Mouse (Mus musculus) neural tube, embryonic 15.5 days (tissue): ENCODE data around the gene Slx4. TPM values are rescaled to one million over a fixed set of nuclear protein-coding genes. Genes with fewer than 3 reads are reported as not detected.
"Not testable (repeated sequence)": the region's sequence is repeated elsewhere in the genome, so short reads cannot be mapped to it uniquely, and the experiment has no call there.

ENCODE experiments used
- ATAC-seq: fragments of 200-750 bp; cut with Nextera tagmentation; 2 replicates; pipeline ENCODE4 v1.8.0; 2017; ENCODE audit warnings: mild to moderate bottlenecking, moderate TSS enrichment, moderate library complexity; ENCODE audit not compliant: low FRiP score
- H3K27ac ChIP-seq: fragments of 300-500 bp; sonication (generic); replicated peaks from 2 replicates; pipeline ENCODE4 v1.5.1; 2015; ENCODE audit warnings: mild to moderate bottlenecking, inconsistent platforms
- H3K27me3 ChIP-seq: fragments of 300-500 bp; sonication (generic); replicated peaks from 2 replicates; pipeline ENCODE4 v1.6.1; 2015; ENCODE audit warnings: inconsistent platforms
- H3K36me3 ChIP-seq: fragments of 300-500 bp; sonication (generic); 2 replicates; pipeline ENCODE4 v1.6.1; 2015; ENCODE audit warnings: inconsistent platforms
- H3K4me1 ChIP-seq: fragments of 300-500 bp; sonication (generic); 2 replicates; pipeline ENCODE4 v1.6.1; 2015; ENCODE audit warnings: inconsistent platforms
- H3K4me2 ChIP-seq: fragments of 300-500 bp; sonication (generic); 2 replicates; pipeline ENCODE4 v1.6.1; 2015; ENCODE audit warnings: inconsistent platforms, mild to moderate bottlenecking, moderate library complexity
- H3K4me3 ChIP-seq: fragments of 300-500 bp; sonication (generic); replicated peaks from 2 replicates; pipeline ENCODE4 v1.5.1; 2015; ENCODE audit warnings: mild to moderate bottlenecking, inconsistent platforms
- H3K9ac ChIP-seq: fragments of 300-500 bp; sonication (generic); replicated peaks from 2 replicates; pipeline ENCODE4 v1.6.1; 2015; ENCODE audit warnings: mild to moderate bottlenecking, inconsistent platforms
- H3K9me3 ChIP-seq: fragments of 300-500 bp; sonication (generic); replicated peaks from 2 replicates; pipeline ENCODE4 v1.6.1; 2016; ENCODE audit warnings: inconsistent platforms
- WGBS: fragments of 180-500 bp; shearing (Covaris S2); methylation state at CpG from one replicate; pipeline ENCODE4 v1.1.7; 2015; ENCODE audit warnings: mixed read lengths; 5-methylcytosine and 5-hydroxymethylcytosine counted together
- polyA plus RNA-seq: library from polyadenylated mRNA; unstranded; fragments of >200 nt; fragmentation: Nextera tagmentation; extraction: Ambion mirVana; gene quantifications from 2 replicates; pipeline ENCODE4 v1.2.1, GENCODE M21; 2015

The Slx4 gene
- polyA plus RNA-seq, 1 experiment from 2014 or later, result 21.6 TPM

GRCm38 (mm10) chr16:3983146-3983700 lies 20.3 kb downstream of the Slx4 start:
- Histone ChIP-seq H3K36me3 (peaks cover 100% of the 10 kb centered on the region), H3K9ac (no peak overlapping the region), H3K9me3 (no peaks in the 10 kb centered on the region), H3K27me3 (no peaks in the 10 kb centered on the region), H3K4me2 (no peak overlapping the region), H3K27ac (no peak overlapping the region), H3K4me3 (no peak overlapping the region), H3K4me1 (no peaks in the 10 kb centered on the region)
- no peak for ATAC-seq
- 62% methylated on average over 7 of the region's 7 CpGs for WGBS

GRCm38 (mm10) chr16:3982173-3982572 lies 21.4 kb downstream of the Slx4 start:
- peaks cover 96% of the 10 kb centered on the region for H3K36me3 ChIP-seq
- no peaks in the 10 kb centered on the region for H3K9me3 ChIP-seq
- no peaks in the 10 kb centered on the region for H3K4me1 ChIP-seq
- no peak overlapping the region for H3K4me3 ChIP-seq
- 91% methylated on average over 4 of the region's 4 CpGs for WGBS
- H3K27ac ChIP-seq, result no peak overlapping the region
- ATAC-seq, result no peak
- no peak overlapping the region for H3K9ac ChIP-seq
- no peak overlapping the region for H3K4me2 ChIP-seq
- H3K27me3 ChIP-seq, result no peaks in the 10 kb centered on the region

DNA sequence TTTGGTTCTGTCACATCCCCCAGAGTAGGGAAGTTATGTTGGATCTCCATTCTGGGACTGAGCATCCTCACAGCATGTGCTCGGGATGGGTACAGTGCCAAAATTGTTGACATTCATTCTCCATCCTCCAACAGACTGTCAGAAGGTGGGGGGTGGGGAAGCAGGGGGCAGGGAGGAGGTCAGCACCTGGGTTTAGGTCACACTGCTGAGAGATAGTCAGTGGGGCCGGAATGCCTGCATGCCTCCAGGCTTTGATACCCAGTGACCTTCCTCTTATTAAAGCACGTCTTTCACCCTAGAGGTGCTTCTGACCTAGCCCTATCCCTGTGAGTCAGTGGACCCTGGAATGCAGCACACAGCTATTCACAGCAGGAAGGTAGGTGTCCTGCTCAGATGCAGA lies 26.9 kb downstream of the Slx4 start:
- H3K27ac ChIP-seq, result no peak overlapping the region
- H3K36me3 ChIP-seq, result peaks cover 41% of the 10 kb centered on the region
- H3K4me3 ChIP-seq, result no peak overlapping the region
- ATAC-seq, result no peak
- H3K9me3 ChIP-seq, result no peaks in the 10 kb centered on the region
- H3K4me1 ChIP-seq, result peaks cover 3% of the 10 kb centered on the region; the same call in 1 of the 2 replicates
- no peak overlapping the region for H3K4me2 ChIP-seq
- H3K9ac ChIP-seq, result no peak overlapping the region
- 61% methylated on average over 3 of the region's 3 CpGs for WGBS
- no peaks in the 10 kb centered on the region for H3K27me3 ChIP-seq

DNA sequence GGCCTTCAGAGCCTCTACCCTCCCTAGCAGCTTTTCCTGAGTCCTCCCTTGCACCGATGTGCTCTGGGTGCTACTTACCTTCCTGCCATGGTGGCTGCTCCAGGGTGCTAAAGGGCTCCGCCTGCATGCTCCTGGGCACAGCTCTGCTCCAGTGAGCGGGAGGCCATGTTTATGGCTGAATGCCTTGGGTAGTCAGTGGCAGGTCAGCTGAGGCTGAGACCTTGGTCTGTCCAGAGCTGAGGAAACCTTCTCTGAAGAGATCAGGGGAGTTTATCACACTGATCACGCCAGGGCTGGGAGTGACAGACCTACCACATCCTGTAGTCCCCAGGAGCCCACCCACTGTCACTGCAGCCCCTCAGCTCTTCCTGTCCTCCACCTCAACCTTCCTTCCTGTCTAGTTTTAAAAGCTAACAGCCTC lies 27.3 kb downstream of the Slx4 start, which contains the start of gene Nlrc3:
Gene Nlrc3 (minus strand): TSS at position 382 of the 421 bp plus-strand sequence.
- no peak within 1 kb of the TSS for H3K4me2 ChIP-seq
- no peak within 1 kb of the TSS for H3K27ac ChIP-seq
- no peaks in the 10 kb centered on the region for H3K27me3 ChIP-seq
- H3K4me1 ChIP-seq, result peaks cover 3% of the 10 kb centered on the region; the same call in 1 of the 2 replicates
- H3K9me3 ChIP-seq, result no peaks in the 10 kb centered on the region
- H3K9ac ChIP-seq, result no peak within 1 kb of the TSS
- peaks cover 37% of the 10 kb centered on the region for H3K36me3 ChIP-seq
- no peak within 1 kb of the TSS for H3K4me3 ChIP-seq
- 78% methylated on average over 4 of the region's 4 CpGs for WGBS
- peak; percentile 15; the same call in 1 of the 2 replicates for ATAC-seq

DNA sequence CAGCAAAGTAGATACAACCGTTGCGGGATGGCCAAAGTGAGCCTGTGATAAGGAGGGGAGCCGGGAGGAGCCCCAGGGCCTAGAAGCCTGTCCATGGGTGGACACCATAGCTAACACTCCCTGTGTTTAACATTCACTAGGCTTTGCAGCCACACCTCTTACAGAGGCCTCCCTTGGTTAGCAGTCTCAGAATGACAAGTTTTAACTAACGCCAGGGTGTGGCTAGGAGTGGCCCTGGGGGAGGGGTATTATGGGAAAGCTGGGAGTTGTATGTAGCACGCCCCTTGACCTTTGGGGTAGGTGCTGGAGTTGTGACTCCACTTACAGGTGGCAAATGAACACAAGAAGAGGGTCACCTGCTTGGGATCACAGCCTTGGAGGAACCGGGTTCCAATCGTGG lies 27.9 kb downstream of the Slx4 start:
- H3K27me3 ChIP-seq, result no peaks in the 10 kb centered on the region
- H3K36me3 ChIP-seq, result peaks cover 31% of the 10 kb centered on the region
- no peak overlapping the region for H3K27ac ChIP-seq
- no peak overlapping the region for H3K9ac ChIP-seq
- 88% methylated on average over 7 of the region's 7 CpGs for WGBS
- no peak overlapping the region for H3K4me3 ChIP-seq
- H3K4me2 ChIP-seq, result no peak overlapping the region
- H3K9me3 ChIP-seq, result no peaks in the 10 kb centered on the region
- H3K4me1 ChIP-seq, result peaks cover 3% of the 10 kb centered on the region; the same call in 1 of the 2 replicates
- ATAC-seq, result no peak

- H3K27ac ChIP-seq, ATAC-seq, H3K4me2 ChIP-seq, H3K4me1 ChIP-seq, H3K9me3 ChIP-seq, H3K27me3 ChIP-seq, H3K4me3 ChIP-seq, H3K9ac ChIP-seq: not testable (repeated sequence)
- WGBS, result 90% methylated on average over 19 of the region's 19 CpGs
- H3K36me3 ChIP-seq, result peaks cover 19% of the 10 kb centered on the region
Measured at GRCm38 (mm10) chr16:3974456-3974855, 29.1 kb downstream of the Slx4 start.

GRCm38 (mm10) chr16:3965534-3965933 lies 38.0 kb downstream of the Slx4 start:
- H3K36me3 ChIP-seq, result no peaks in the 10 kb centered on the region
- H3K4me3 ChIP-seq, result no peak overlapping the region
- H3K4me2 ChIP-seq, result no peak overlapping the region
- H3K27me3 ChIP-seq, result no peaks in the 10 kb centered on the region
- WGBS, result 85% methylated on average over 3 of the region's 3 CpGs
- H3K9ac ChIP-seq, result no peak overlapping the region
- no peak for ATAC-seq
- H3K9me3 ChIP-seq, result no peaks in the 10 kb centered on the region
- H3K4me1 ChIP-seq, result no peaks in the 10 kb centered on the region
- H3K27ac ChIP-seq, result no peak overlapping the region

GRCm38 (mm10) chr16:3964990-3965389 lies 38.6 kb downstream of the Slx4 start:
- Histone ChIP-seq H3K4me2 (no peak overlapping the region), H3K27me3 (no peaks in the 10 kb centered on the region), H3K4me1 (no peaks in the 10 kb centered on the region), H3K9ac (no peak overlapping the region), H3K4me3 (no peak overlapping the region), H3K9me3 (no peaks in the 10 kb centered on the region), H3K27ac (no peak overlapping the region), H3K36me3 (no peaks in the 10 kb centered on the region)
- 89% methylated on average over 10 of the region's 10 CpGs for WGBS
- ATAC-seq, result no peak

GRCm38 (mm10) chr16:3959261-3959660 lies 44.3 kb downstream of the Slx4 start:
- Histone ChIP-seq H3K9me3 (no peaks in the 10 kb centered on the region), H3K27ac (no peak overlapping the region), H3K4me2 (no peak overlapping the region), H3K27me3 (no peaks in the 10 kb centered on the region), H3K36me3 (no peaks in the 10 kb centered on the region), H3K4me1 (no peaks in the 10 kb centered on the region), H3K4me3 (no peak overlapping the region), H3K9ac (no peak overlapping the region)
- 77% methylated on average over 2 of the region's 2 CpGs for WGBS
- no peak for ATAC-seq

DNA sequence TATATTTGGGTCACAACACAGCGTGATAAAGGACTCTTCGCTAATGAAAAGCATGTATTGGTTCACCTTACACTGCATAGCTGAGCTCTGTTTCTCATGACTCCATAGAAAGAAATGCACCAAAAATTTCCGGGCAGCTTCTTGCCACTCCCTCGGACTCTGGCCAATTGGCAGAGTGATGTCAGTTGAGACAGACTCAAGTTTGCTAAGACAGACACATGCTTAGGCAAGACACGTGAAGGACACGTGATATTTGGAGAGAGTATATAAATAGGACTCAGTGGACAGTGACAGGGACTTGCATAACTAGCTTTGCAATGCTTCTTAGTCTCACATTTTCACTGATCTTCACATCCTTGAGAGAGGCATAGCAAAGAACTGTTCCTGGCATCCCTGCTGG lies 47.2 kb downstream of the Slx4 start:
- H3K9ac ChIP-seq, result no peak overlapping the region
- no peaks in the 10 kb centered on the region for H3K9me3 ChIP-seq
- H3K27ac ChIP-seq, result no peak overlapping the region
- no peak for ATAC-seq
- no peaks in the 10 kb centered on the region for H3K4me1 ChIP-seq
- no peak overlapping the region for H3K4me3 ChIP-seq
- H3K36me3 ChIP-seq, result no peaks in the 10 kb centered on the region
- no peaks in the 10 kb centered on the region for H3K27me3 ChIP-seq
- 90% methylated on average over 6 of the region's 6 CpGs for WGBS
- no peak overlapping the region for H3K4me2 ChIP-seq

- no peak overlapping the region for H3K4me3 ChIP-seq
- no peak overlapping the region for H3K9ac ChIP-seq
- ATAC-seq, result no peak
- WGBS, result 100% methylated on average over 1 of the region's 1 CpGs
- H3K9me3 ChIP-seq, result no peaks in the 10 kb centered on the region
- H3K36me3 ChIP-seq, result no peaks in the 10 kb centered on the region
- no peak overlapping the region for H3K4me2 ChIP-seq
- no peaks in the 10 kb centered on the region for H3K4me1 ChIP-seq
- no peaks in the 10 kb centered on the region for H3K27me3 ChIP-seq
- no peak overlapping the region for H3K27ac ChIP-seq
Measured at GRCm38 (mm10) chr16:3951141-3951540, 52.4 kb downstream of the Slx4 start.

DNA sequence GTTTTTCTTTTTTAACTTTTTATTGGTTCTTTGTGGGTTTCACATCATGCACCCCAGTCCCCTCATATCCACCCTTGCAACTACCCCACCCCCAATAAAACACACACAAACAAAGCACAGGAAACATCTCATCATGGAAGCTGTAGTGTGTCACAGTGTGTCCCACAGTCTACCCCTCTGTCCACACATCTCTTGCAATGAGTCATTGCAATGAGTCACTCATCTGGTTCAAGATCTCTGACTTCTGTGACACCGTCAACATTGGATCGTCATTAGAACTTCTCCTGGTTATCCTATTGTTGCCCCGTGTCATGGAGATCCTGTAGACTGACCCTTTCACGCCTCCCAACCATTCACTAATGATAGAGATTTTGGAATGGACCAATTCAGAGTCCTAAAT lies 68.9 kb downstream of the Slx4 start:
- Histone ChIP-seq H3K9ac (no peak overlapping the region), H3K4me3 (no peak overlapping the region), H3K36me3 (peaks cover 69% of the 10 kb centered on the region), H3K27me3 (no peaks in the 10 kb centered on the region), H3K4me1 (no peaks in the 10 kb centered on the region), H3K27ac (no peak overlapping the region), H3K4me2 (no peak overlapping the region), H3K9me3 (no peaks in the 10 kb centered on the region)
- 95% methylated on average over 4 of the region's 4 CpGs for whole genome bisulfite sequencing
- no peak for ATAC-seq
